Mouse (Mus musculus) monocyte, adult 2 months (primary cell): ENCODE data around the gene Rnf128.

Experiments used
- DNase-seq, 2 experiments: peaks; one replicate each; pipeline ENCODE4 v3.0.0; 2022; ENCODE audit warnings: low spot score in 2 of 2, low read depth in 1 of 2

The Rnf128 gene

GRCm38 (mm10) chrX:139614761-139615160, 51.6 kb downstream of the Rnf128 start:
- no peak for DNase-seq

GRCm38 (mm10) chrX:139622071-139622470, 59.0 kb downstream of the Rnf128 start:
- DNase-seq = no peak

DNA sequence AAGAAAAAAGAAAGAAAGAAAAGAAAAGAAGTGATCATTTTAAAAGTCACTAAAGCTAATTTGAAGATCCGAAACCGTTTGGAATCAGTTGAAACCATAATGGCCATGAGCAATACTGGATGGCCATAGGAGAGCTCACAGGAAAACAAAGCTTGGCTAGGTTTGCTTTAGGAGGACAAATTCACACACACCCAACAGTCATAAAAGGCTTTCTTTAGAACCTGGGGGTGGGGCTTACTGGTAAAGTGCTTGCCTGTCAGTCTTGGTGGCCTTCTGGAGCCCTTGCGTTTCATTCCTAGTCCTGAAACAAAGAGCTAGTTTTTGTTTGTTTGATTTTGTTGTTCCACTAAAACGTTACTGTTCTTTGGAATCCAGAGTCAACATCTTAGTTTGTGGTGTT, 71.6 kb downstream of the Rnf128 start:
- DNase-seq = no peak

DNA sequence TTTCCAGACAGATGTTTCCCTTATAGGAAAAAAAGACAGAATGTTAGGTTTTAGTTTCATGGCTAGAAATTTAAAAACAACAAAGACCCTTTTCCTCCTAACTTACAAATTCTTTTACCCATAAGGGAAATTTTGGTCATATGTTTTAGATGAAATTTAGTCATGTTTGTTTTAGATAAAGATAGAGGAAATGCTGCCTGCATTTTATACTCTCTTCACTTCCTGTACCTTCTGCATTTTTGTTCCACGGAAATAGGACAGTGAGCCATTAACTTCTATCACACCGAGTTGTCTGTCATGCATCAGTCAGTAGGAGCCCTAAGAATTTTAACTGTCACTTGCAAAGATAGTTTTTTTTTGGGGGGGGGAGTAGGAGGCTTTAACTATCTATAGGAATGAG, 76.6 kb downstream of the Rnf128 start:
- no peak for DNase-seq

DNA sequence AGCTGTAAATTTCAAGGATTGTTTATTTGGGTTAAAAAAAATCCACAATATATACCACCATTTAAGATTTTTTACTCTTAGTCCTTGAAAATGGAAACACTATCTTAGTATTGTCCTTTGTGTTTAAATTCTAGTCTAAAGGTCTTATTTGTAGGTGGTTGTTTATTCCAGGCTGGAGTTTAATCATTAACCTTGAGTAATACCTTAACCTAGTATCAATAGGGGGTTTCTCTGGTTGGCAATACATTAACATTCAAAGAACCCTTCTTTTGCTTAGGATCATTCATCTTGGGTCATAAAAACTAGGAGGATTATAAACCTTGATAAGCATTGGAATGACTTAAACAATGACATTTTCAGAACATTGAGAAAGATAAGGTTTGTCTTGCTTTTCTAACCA, 77.3 kb downstream of the Rnf128 start:
- no peak for DNase-seq

GRCm38 (mm10) chrX:139652226-139652625, 89.1 kb downstream of the Rnf128 start:
- DNase-seq = no peak

DNA sequence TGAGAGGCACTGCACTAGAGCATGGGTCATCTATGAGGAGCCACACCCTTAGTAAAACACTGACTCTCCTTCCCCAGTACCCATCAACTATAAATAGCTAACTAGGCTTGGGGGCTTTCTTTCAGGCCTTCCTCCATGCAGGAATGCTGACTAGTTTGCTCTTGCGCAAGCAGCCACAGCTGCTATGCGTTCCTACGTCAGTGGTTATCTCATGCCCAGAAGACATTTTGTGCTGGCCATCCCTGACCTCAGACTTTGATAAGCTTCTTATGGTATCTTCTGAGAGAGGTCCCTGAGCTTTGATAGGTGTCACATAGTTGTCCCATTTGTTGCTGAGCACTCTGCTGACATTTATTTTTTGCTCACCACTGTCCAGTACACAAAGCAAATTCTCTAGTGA, 90.2 kb downstream of the Rnf128 start:
- no peak for DNase-seq

DNA sequence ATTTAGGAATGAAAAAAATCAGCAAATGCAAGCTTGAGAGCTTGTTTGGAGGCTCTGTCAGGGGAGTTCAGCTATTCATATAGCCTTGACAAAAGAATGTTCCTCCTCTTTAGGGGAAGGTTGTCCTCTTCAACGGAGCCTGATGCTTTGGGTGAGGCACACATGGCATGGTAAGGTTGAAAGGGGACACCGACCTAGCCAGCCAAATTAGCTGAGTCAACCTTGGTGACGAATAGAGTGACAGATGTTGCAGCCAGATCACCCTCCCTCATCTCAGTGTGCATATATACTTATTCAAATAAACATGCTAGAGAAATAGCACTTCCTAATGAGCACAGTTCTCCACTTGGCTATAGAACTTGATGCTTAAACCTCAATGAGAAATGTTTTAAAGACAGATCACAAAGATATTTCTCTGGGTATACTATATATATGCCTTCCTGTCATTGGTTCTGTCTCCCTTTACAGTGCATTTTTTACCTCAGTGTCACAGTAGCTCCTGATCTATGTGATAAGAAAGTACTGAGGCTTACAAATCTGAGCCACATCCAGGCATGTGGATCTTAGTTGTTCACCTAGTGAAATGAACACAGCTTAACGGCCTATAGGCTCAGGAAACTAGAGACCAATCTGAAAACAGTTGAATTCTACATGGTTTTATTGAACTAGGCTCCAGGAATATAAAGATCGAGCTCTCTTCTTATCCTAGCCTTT, 91.4 kb downstream of the Rnf128 start:
- DNase-seq = no peak

DNA sequence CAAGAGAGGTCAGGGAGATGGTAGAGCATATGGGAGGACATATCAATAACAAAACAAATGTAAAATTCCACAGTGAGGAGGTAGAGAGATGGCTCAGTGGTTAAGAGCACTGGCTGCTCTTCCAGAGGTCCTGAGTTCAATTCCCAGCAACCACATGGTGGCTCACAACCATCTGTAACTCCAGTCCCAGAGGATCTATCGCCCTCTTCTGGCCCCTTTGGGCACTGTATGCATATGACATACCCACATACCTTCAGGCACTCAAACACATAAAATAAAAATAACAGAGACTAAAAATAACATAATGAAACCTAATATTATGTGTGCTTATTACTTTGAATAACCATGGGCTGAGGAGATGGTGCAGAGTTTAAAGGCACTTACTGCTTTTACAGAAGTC, 99.0 kb downstream of the Rnf128 start:
- no peak for DNase-seq

GRCm38 (mm10) chrX:139665829-139666228, 102.7 kb downstream of the Rnf128 start:
- DNase-seq = no peak

GRCm38 (mm10) chrX:139684410-139684774, 121.3 kb downstream of the Rnf128 start:
- DNase-seq = no peak

GRCm38 (mm10) chrX:139684775-139685695, 121.9 kb downstream of the Rnf128 start, which contains the start of gene Tbc1d8b:
Gene Tbc1d8b, plus strand, starts transcription at chrX:139684996.
- peak; percentile 12 to 28 for DNase-seq

DNA sequence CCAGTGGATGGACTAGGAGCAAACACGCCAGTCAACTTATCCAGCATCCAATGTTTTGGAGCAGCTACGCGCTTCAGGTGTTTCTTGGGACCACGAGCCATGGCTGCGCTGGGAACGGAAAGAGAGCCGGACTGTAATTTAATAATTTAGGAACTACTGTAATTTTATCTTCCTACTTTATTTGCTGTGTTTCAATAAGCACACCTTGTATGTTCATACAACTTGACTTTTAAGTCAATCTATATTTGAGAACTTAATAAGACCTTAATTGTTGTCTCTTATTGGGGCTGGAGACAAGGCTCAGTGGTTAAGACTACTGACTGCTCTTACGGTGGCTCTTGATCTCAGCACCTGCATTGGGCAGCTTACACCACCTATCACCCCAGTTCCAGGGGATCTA, 151.3 kb downstream of the Rnf128 start, which contains the start of gene Gm15013:
Gm15013 (minus strand) TSS at position 101 of the 400 bp plus-strand sequence.
- no peak for DNase-seq

DNA sequence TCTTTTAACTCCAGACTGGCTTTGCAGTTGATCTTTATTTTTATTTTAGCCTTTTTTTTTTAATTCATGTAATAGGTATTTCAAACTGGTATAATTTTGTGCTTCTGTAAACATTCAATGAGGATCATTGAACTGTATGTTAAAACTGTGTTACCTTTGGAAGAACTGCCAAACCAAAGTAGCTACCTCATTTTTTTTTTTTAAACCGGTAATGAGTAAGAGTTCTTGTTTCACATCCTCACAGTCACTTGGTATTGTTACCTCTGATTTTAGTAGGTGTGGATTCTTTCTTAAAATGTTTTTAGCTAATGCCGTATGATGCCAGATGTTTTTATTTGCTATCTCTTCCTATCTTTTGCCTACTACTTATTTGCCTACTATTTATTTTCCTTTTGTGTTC, 159.2 kb downstream of the Rnf128 start:
- no peak for DNase-seq
